Mouse (Mus musculus) retina, postnatal 7 days (tissue): Measurements from ENCODE around the gene Tnik.
A peak's percentile ranks its signal among the peaks of the same experiment; 100 is the strongest.

Source experiments
- DNase-seq: peaks from one replicate; pipeline ENCODE4 v3.0.0-alpha.2; 2012; ENCODE audit warnings: low read depth, low spot score

Tnik gene

DNA sequence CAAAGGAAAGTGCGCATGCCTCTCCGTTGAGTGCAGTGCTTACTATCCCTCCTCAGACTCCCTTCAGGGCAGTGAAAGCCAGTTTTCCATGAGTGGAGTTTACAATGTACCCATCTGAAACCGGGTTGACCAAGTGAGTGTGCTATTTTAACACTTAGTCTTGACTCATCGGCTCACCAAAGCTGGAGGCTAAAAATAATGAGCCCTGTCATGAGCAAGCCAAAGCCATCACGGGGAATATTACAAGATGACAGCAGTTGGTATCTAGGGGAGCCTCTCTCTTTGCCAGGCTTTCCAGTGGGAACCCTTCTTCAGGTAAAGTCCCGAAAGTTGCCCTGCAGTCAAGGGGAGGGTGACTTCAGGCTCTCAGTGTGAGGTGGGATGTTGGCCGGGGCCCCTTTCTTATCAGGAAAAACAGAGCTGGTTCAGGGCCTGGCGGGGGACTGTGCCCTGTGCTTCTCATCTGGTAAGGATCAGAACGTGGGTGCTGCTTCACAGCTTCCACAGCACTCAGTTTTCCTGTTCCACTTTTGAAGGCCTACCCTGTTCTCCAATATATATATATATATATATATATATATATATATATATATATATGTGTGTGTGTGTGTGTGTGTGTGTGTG is 136.7 kb downstream of the Tnik start:
- no peak for DNase-seq

DNA sequence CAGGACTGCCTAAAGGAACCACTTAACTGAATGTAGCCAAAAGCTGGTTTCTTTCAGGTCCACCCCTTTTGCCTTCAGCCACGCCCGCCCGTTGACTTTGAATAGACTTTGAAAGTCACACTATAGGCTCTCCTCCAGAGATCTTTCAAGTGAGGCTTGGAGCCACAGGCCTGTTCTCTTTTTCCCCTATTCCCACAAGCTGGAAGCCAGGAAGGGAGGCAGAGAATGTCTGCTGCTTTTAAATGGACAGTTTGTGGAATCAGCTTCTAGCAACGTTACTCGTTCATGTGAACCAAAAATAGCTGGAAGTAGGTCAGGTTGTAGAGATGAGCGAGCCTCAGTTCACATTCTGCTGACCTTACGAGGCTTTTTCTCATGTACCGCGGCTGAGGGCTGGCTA is 138.3 kb downstream of the Tnik start:
- no peak for DNase-seq

DNA sequence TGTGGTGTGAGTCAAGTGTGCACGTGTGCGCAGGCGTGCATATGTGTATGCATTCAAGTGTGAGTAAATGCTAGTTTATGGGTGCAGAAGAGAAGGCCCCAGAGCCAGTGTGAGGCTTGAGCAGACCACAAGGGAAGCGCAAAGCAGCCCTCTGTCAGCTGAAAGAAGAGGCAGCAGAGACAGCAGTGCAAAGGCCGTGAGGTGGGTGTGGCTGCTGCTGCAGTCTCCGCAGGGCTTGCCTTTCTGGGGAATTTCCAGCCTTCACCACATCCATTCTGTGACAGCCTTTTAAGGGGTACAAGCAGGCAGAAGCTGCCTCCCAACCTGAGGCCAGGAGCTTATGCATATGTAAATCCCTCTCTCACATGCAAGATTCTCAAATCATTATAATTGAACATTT is 139.2 kb downstream of the Tnik start:
- no peak for DNase-seq

DNA sequence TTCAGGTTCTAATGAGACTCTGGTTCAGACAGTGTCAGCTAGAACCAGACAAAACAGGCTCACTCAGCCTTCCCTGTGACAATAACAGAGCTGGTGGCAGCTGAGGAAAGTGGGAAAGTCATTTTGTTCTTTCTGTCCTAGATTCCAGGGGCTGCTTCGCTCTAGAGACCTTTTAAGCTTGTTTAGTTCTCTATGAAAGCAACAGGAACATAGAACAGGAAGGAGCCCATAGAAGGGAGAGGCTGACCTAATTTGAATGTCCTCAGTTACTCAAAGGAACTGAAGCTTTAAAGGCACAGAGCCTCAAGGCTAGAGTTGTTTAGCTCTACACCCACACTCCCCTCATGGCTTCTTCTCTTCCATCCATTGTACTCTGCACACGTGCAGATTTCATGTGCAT is 142.4 kb downstream of the Tnik start:
- no peak for DNase-seq

DNA sequence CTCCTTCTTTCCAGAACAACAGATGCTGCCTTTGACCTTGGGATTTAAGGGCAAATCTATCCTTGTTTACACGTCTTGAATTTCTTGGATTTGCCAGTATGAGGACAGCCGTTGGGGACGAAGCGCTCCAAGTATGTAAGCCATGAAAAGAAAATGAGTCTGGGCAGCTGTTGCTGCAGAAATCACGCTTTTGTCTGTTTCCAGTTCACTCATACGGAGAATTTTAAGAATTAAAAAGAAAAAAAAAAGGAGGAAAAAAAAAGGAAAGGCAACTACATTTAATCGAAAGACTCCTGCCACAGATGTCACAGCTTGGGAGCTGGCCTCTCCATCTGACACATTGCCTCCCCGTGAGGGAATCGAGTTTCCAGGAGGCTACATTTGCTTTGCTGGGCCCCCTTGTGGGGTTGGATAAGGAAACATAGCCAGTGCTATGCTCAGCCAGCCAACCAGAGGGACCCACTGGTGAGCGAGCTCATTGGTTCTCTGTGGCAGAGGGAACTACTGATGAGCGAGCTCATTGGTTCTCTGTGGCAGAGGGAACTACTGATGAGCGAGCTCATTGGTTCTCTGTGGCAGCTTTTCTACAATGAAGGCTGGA is 145.9 kb downstream of the Tnik start:
- DNase-seq, result no peak

DNA sequence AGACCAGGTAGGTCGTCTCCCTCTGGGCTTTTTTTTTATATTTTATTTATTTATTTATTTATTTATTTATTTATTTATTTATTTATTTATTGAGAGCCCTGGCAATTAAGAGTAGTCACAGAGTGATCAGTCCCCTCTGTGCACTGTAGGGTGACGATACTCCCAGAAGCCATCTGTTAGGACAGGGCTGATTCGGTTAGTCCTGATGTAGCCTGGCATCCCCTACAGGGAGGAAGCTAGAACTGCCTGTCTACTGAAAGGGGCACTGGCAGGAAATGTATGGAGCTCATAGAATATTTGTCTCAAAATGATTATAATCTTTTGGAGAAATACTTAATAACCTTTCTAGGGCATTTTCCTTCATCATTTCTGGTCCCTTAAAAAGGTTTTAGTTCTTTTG is 147.3 kb downstream of the Tnik start:
- no peak for DNase-seq

DNA sequence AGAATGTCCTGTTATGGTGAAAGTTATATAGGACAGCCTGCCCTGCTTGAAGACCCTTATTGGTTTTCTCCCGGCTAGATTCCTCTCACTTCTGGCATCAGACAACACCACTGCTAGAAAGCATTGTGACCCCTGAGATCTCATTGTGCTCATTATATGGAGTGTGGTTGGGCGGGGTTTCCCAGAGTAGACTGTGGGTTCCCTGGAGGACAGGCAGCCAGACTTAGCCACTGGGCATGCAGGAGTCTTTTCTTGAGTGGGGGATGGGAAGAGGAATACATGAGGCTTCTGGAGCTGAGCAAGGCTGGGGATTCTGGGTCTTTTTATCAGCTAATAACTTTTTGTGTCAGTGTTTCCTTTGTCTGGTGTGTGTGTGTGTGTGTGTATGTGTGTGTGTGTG is 153.0 kb downstream of the Tnik start:
- no peak for DNase-seq

DNA sequence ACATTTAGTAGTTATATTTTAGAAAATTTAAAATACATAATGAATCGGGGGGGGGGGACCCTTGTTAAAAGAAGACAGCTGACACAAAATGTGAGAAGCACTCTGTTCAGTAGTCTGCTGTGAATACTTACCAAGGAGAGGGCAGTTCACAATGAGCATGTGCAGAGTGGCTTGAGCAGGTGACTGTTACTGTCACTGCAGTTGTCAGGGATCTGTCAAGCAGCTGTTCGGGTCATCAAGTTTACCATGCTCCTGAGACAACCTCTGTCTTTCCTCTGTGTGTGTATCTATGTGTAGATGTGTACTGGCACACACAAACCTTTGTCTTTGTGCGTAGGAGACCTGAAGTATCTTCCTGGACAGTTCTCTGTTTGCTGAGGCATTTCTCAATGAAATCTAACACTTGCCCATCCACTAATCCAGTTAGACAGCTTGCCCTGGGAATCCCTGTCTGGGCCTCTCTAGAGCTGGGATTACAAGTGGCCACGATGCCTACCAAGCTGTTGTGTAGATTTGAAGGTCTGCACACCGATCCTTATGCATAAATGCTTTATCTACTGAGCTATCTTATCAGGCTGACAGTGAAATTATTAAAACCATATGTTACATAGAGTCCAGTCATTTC is 154.2 kb downstream of the Tnik start:
- DNase-seq, result peak; percentile 65

DNA sequence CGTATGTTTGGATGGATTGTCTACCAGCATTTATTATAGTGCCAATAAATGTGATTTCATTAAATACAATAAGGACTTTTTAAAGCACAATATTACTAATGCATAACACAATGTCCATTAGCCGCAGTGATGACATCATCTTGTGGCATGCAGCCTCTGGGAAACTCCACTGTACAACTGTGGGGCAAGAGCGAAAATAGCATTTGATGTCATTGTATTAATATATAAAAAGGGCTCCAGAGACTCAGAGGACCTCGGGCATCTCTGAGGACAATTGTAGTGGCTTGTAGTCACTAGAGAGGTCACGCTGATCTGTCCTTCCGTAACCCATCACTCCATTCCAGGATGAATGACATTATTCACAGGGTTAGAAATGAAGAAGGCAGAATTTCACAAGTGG is 157.2 kb downstream of the Tnik start:
- DNase-seq, result no peak

DNA sequence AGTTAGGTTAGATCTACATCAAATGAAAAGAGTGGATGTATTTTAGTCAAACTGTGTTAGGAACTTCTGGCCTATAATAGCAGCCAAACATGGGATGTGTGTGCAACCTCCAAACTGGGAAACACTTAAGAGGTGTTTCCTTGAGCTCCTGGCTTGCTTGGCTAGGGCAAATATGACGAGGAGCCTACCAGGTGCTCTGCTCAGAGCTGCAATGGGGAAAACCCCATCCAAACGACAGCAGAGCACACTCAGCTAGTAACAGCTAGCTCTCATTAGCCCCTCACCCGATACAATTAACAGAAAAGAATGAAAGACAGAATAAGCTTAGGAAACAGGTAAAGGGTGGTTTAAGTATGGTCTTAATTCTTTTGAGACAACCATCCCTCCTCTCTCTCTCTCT is 157.7 kb downstream of the Tnik start:
- no peak for DNase-seq

DNA sequence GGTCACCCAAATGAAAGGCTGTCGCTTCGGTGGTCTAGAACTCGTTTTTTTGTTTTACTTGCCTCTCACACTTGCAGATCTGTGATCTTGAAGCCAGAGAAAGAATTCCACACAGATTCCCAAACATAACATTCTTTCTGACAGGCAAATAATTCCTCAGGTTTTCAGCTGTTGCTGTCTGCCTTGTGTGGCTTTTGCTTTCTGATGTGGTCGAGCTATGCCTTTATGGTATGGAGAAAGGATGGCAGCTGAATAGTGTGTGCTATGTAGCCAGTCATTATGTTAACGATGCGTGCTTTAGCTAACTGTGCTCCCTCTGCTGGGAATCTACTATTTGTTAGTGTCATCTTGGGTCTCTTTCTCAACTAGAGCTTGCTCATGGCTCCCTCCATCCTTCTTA is 158.8 kb downstream of the Tnik start:
- DNase-seq, result no peak

DNA sequence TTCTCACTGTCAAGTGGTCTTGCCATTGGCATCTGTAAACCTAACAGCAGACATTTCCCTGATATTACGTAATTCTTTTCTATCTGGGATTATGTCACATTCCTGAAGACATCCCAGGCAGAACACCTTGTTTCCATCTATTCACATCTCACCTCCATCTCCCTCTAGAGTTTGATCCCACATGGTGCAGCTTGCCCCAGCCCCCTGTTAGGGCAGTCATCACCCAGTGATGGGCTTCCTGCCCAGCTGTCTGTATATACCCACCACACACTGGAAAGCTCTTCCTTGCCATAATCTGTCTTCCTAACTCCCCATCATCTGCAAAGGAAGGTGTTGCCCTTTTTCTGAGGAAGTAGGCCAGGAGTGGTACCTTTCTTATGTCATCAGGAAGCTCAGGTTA is 159.2 kb downstream of the Tnik start:
- DNase-seq, result no peak

DNA sequence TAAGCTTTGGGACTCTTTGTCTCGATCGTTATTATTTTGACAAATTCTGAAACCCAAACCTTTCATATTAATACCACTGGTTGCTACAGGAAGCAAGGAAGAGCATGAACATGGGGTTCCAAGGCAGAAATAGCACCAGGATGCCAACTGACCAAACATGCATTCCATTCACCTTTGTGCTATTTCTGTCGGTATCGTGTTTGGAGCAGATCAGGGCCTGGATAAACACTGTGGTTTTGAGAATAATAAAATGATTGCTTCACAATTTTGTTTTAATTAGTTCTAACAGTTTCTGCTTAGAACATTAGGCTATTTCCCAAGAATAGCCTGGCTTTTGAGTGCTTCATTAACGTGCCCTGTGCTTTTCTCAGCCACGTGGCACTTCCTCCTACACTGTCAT is 162.9 kb downstream of the Tnik start:
- DNase-seq, result no peak

DNA sequence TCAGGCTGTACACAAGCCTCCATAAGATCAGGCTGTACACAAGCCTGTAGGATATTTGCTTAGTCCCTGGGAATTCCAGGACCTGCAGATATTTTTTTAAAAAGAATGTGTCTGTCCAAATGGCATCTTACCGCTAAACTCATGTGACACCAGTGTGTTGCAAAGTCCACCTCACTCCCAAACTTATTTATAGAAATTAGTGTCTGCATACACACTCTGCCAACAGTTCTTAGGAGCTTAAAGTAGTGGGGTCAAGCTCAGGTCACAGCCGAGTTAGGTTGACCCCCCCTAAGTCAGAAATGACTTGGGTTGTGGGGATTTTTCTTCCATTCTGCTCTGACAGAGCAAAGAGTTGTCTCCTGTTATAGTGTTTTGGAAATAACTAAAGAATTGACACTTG is 168.4 kb downstream of the Tnik start:
- no peak for DNase-seq

DNA sequence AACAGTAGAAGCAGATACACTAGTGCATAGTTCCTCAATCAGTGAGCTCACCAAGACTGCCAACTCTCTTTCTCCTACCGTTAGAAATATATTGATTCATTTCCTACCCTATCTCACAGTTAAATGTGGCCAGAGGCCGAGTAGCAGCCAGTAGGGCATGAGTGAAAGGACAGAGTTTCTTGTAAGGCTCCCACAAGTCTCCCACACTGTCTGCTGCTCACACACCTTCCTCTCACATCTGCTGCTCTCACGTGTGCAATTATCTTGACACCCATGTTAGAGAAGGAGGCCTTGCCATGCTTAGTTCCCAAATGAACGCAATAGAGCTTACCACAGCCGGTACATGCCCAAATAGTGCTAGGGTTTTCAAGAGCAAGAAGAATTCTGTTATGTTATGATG is 169.3 kb downstream of the Tnik start:
- no peak for DNase-seq

DNA sequence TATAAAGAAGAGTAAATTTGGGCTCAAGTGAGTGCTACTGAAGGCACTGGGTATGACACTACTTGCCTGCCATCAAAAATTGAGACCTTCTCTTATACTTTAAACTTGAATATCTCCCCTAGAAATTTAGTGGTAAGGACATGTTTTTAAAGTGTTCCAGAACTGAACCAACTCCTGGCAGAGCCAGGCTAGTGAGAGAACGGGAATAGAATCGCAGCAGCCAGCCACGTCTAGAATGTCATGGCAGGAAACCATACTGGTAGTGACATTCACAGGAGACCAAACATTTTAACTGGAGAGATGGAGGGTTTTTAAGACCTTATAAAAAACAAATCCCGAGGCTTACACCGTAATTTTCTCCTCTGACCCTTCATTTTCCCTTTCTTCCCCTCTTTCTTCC is 172.5 kb downstream of the Tnik start:
- DNase-seq, result no peak

DNA sequence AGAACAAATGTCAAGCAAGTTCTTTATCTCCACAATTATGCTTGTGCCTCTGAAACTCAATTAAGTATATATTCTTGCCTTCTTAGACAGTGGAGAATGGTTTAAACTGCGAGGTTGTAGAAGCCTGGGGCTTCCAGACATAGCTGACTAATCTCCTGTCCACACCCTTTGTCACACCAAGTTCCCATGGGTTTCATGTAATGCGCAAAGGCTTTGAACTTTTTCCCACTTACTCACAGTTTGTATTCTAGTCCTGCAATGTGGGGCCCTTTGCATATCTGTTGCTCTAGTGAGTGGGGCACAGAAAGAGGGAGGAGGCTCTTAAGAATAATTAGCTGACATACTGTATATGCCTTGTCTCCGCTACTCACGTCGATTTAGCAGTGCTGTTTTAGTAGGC is 174.4 kb downstream of the Tnik start:
- DNase-seq, result no peak

DNA sequence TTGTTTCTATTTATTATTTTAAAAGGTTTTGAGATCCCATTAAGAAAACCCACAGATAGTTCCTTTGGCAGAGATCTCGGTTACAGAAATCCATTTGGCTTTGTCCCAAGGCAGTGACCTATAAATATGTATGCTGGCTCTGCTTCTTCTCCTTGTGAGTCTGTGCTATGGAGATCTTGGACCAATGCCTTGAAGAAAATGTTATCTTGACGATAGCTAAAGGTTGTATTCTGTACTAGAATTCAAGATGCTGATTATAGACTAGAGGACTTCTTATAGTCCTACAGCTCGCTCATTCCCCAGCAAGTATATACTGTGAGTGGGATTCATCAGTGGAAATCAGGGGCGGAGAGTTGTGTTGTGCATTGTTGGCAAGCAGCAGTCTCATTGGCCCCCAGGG is 178.5 kb downstream of the Tnik start:
- DNase-seq, result no peak

DNA sequence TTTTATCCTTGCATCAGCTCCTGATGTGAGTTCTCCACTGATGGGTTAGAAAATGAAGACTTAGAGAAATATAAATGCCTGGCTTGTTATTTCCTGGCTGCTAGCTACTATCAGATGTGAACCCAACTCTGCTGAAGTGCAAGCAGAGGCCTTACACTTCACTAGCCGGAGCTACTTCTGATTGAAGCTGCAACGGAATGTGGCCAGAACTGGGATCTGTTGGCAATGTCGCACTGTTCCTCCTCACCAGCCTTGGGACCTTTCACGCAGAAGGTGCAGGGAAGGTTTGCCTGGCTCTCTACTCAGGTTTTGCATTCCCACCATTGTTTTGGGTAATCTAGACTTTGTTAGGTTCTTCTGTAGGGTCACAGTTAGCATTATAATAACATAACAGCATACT is 179.1 kb downstream of the Tnik start:
- no peak for DNase-seq

DNA sequence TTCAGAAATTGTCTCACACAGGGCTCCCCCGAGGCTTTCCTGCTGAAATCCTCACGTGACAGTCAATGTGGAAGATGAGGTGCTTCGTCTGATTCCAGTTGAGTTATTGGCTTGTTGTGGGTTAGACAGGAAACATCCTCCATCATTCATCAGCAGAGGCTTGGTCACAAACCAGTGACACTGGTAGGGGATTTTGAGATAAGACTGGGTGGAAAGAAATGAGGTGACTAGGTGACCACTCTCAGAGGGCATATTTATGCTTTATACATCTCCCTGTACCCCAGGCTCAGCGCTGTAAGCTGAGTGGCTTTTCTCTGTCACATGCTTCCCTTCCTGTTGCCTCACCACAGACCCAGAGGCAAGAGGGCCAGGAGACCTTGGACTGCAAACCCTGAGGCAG is 184.9 kb downstream of the Tnik start:
- no peak for DNase-seq

DNA sequence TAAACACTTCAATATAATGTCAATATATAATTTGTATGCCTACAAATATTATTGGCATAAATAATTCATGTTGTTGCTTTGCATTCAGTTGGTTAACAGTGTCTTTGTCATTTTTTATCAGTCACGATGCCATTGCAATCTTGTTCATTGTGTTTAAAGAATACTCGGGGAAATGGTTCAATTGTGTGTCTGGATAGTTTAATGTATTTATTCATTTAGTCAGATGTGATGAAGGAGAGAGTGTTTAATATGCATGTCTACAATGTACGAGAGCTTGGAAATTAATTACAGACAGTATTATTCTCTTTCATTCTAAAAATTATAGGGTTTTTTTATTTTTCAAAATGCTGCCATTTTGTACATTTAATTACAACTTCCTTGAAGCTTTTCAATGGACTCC is 190.4 kb downstream of the Tnik start:
- DNase-seq, result no peak

DNA sequence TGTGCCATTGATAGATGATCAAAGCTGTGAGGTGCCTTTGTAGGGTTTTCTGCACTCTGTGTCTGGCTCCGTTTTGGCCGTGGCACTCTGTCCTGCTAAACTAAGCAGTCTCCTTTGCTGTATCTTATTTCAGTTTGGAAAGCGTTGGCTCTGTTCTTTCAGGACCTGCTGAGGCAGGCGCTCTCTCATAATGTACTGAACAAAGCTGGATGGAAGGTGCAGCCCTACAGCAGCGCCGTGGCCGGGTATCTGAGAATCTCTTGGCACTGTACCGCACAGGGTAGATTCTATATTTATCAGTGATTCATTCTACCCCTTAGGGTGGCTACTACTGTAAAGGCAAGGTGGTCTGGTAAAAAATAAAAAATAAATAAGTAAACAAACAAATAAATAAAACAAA is 193.8 kb downstream of the Tnik start:
- no peak for DNase-seq

DNA sequence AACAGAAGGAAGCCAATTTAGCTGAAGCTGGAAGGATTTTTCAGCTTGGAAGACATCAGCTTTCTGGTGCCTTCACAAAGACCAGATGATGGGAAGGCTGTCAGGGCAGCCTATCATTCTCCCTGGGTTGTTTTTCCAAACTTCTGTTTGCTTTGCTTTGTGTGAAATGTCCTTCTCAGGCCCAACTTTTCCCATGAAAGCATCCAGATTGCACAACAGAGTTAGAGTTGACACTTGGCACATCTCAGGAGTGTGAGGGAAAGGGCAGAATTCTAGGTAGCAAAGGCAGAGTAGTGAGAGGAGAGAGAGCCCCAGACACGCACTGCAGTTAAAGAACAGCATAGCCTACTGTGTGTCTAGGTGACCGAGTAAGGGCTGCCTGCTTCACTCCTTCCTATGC is 194.5 kb downstream of the Tnik start:
- no peak for DNase-seq

DNA sequence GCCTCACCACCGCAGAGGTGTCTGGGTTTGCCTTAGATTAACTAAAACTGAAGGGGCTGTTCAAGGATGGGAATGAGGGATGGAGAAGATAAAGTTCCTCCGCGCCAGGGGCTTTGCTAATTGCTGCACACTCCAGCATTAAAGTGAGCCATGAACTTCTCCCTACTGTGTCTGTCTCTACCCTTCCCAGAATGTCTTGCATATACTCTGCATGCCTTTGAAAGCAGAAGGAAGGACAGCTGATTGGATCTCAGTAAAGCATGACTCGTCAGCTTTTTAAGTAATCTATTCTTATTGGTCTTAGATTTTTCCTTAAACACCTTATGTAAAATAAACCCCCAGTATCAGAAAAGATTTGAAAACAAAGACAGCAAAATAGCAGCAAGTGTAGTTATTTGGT is 203.7 kb downstream of the Tnik start:
- no peak for DNase-seq
